ENCODE assay signal across 8 mouse cellular contexts in genomic region chr11:115358468-115358867, GRCm38 (mm10). TPM values are rescaled to one million over a fixed set of nuclear protein-coding genes. Genes with fewer than 3 reads are reported as not detected.
DNase-seq lines count a peak whose midpoint lies in the region; ATAC-seq and TF ChIP-seq lines count a peak whose summit lies in the region.

No protein-coding gene starts in this region.

- TF ChIP-seq CTCF in heart, adult 2 months (IDR thresholded peaks at IDR 0.05), result peak; percentile 84

- no peak overlapping the region for H3K4me3 ChIP-seq in heart, adult 2 months
- H3K4me3 ChIP-seq in forebrain, embryonic 15.5 days, result no peak overlapping the region
- H3K4me3 ChIP-seq in hindbrain, embryonic 14.5 days (replicated peaks; ENCODE audit: low read length), result no peak overlapping the region
- no peak overlapping the region for H3K4me3 ChIP-seq in midbrain, embryonic 16.5 days (ENCODE audit: low read depth, low read length)

- TF ChIP-seq EP300 in heart, adult 2 months (IDR thresholded peaks at IDR 0.05; ENCODE audit: insufficient read depth, low read depth, low read length), result no peak

- H3K4me1 ChIP-seq in heart, adult 2 months (ENCODE audit: control insufficient read depth, insufficient read depth, low read length), result no peaks in the 10 kb centered on the region; the same call in 1 of the 2 replicates
- peaks cover 11% of the 10 kb centered on the region for H3K4me1 ChIP-seq in forebrain, embryonic 15.5 days
- peaks cover 12% of the 10 kb centered on the region; the same call in 1 of the 2 replicates for H3K4me1 ChIP-seq in hindbrain, embryonic 14.5 days (replicated peaks; ENCODE audit: control insufficient read depth, insufficient read depth, low read length)
- H3K4me1 ChIP-seq in midbrain, embryonic 16.5 days (ENCODE audit: control insufficient read depth, insufficient read depth, low read length), result peaks cover 4% of the 10 kb centered on the region

- no peaks in the 10 kb centered on the region for H3K36me3 ChIP-seq in heart, adult 2 months (ENCODE audit: control insufficient read depth, insufficient read depth, low read length)
- 0 out of 2 replicates have a peak, but pooled peaks cover 6% of the 10 kb centered on the region for H3K36me3 ChIP-seq in forebrain, embryonic 15.5 days
- peaks cover 23% of the 10 kb centered on the region for H3K36me3 ChIP-seq in hindbrain, embryonic 14.5 days (replicated peaks; ENCODE audit: control insufficient read depth, insufficient read depth)
- H3K36me3 ChIP-seq in midbrain, embryonic 16.5 days (ENCODE audit: control insufficient read depth, insufficient read depth, low read length), result no peaks in the 10 kb centered on the region; the same call in 1 of the 2 replicates
- H3K36me3 ChIP-seq in splenic B cell, adult 2 months (ENCODE audit: control insufficient read depth, insufficient read depth, low read length, poor library complexity, severe bottlenecking), result no peaks in the 10 kb centered on the region

- ATAC-seq in forebrain, embryonic 15.5 days (replicated peaks), result peak; percentile 39; the same call in 1 of the 2 replicates
- peak; percentile 41; the same call in 1 of the 2 replicates for ATAC-seq in hindbrain, embryonic 14.5 days (ENCODE audit: low FRiP score)
- ATAC-seq in midbrain, embryonic 16.5 days, result peak; percentile 41; the same call in 1 of the 2 replicates

- no peaks in the 10 kb centered on the region for H3K9me3 ChIP-seq in forebrain, embryonic 15.5 days
- H3K9me3 ChIP-seq in hindbrain, embryonic 14.5 days (ENCODE audit: control insufficient read depth, low read length), result no peaks in the 10 kb centered on the region
- no peaks in the 10 kb centered on the region for H3K9me3 ChIP-seq in midbrain, embryonic 16.5 days (replicated peaks; ENCODE audit: control insufficient read depth, low read length, poor library complexity, severe bottlenecking)

- H3K27ac ChIP-seq in heart, adult 2 months, result no peak overlapping the region
- no peak overlapping the region for H3K27ac ChIP-seq in forebrain, embryonic 15.5 days (replicated peaks)
- H3K27ac ChIP-seq in hindbrain, embryonic 14.5 days, result peak overlapping the region; percentile 54; the same call in 1 of the 2 replicates
- H3K27ac ChIP-seq in midbrain, embryonic 16.5 days (ENCODE audit: low read length), result peak overlapping the region; percentile 39; the same call in 1 of the 2 replicates

- no peaks in the 10 kb centered on the region for H3K27me3 ChIP-seq in heart, adult 2 months (ENCODE audit: control insufficient read depth, insufficient read depth, low read length)
- H3K27me3 ChIP-seq in forebrain, embryonic 15.5 days, result no peaks in the 10 kb centered on the region
- no peaks in the 10 kb centered on the region for H3K27me3 ChIP-seq in hindbrain, embryonic 14.5 days (ENCODE audit: control insufficient read depth, insufficient read depth, low read length)
- H3K27me3 ChIP-seq in midbrain, embryonic 16.5 days (ENCODE audit: control insufficient read depth, insufficient read depth, low read depth, low read length), result no peaks in the 10 kb centered on the region
- no peaks in the 10 kb centered on the region for H3K27me3 ChIP-seq in splenic B cell, adult 2 months (ENCODE audit: control insufficient read depth, insufficient read depth, low read length, poor library complexity, severe bottlenecking)

- no peak overlapping the region for H3K9ac ChIP-seq in heart, adult 2 months (ENCODE audit: low read depth, low read length)
- H3K9ac ChIP-seq in forebrain, embryonic 15.5 days (replicated peaks), result no peak overlapping the region
- peak overlapping the region; percentile 14; the same call in 1 of the 2 replicates for H3K9ac ChIP-seq in hindbrain, embryonic 14.5 days
- peak overlapping the region; percentile 50 for H3K9ac ChIP-seq in midbrain, embryonic 16.5 days (ENCODE audit: low read depth, low read length)

- WGBS in heart, adult 2 months, result 6% methylated on average over 5 of the region's 5 CpGs
- 11% methylated on average over 5 of the region's 5 CpGs for WGBS in forebrain, embryonic 15.5 days
- 17% methylated on average over 5 of the region's 5 CpGs for WGBS in hindbrain, embryonic 14.5 days
- WGBS in midbrain, embryonic 16.5 days, result 23% methylated on average over 5 of the region's 5 CpGs

- DNase-seq in heart, adult 2 months, result peak; percentile 66 to 79
- DNase-seq in heart, postnatal 25 days (ENCODE audit: low spot score), result no peak
- peak; percentile 32 for DNase-seq in c-Kit-positive CD71-positive TER-119-negative erythroid progenitor cells, embryonic 14.5 days (ENCODE audit: low read depth)
- peak; percentile 81 for DNase-seq in hindbrain, embryonic 14.5 days (ENCODE audit: low spot score)
- DNase-seq in left cerebral cortex, postnatal 25 days (ENCODE audit: low spot score in 2 of 2), result peak; percentile 66 to 72
- peak; percentile 82 for DNase-seq in splenic B cell, adult 2 months (ENCODE audit: low read depth, low spot score)

- no peaks in the 10 kb centered on the region for H3K79me2 ChIP-seq in heart, adult 2 months (replicated peaks; ENCODE audit: control insufficient read depth, insufficient read depth, low read length)

- no peak for TF ChIP-seq POLR2A in heart, adult 2 months (IDR thresholded peaks at IDR 0.05; ENCODE audit: insufficient read depth, low read depth, low read length)

- no peak overlapping the region for H3K4me2 ChIP-seq in forebrain, embryonic 15.5 days (replicated peaks)
- H3K4me2 ChIP-seq in hindbrain, embryonic 14.5 days (replicated peaks), result no peak overlapping the region
- no peak overlapping the region for H3K4me2 ChIP-seq in midbrain, embryonic 16.5 days (ENCODE audit: low read length)

- intact Hi-C loops in heart, adult 2 months (cut with DNase I), result loop anchor here (1.0 to 5.0 kb wide), 3 partner anchors 44 to 116 kb away; partner anchors contain the start of gene Mrpl58
- intact Hi-C loops in heart, postnatal 25 days (cut with DNase I), result loop anchor here (1.0 to 5.0 kb wide), 3 partner anchors 54 to 115 kb away; no protein-coding TSS in a partner anchor
- intact Hi-C loops in left cerebral cortex, postnatal 25 days (cut with DNase I), result loop anchor here (1.0 to 5.0 kb wide), 2 partner anchors 54 to 117 kb away; partner anchors contain the start of gene Armc7

RNA-seq across cellular contexts. Expression of gene Hid1, which starts 9.1 kb away (rescaled TPM):
- total RNA-seq in heart, adult 2 months (2021), result 1 to 10 TPM; 3.0 to 5.1 TPM
- polyA plus RNA-seq in heart, adult 2 months (2012; rRNA removed), result 6.1 and 7.3 TPM in 2 replicates
- total RNA-seq in heart, postnatal 25 days (2021), result 1 to 10 TPM; 4.2 to 5.4 TPM
- 48.9 and 50.3 TPM in 2 replicates for polyA plus RNA-seq in forebrain, embryonic 15.5 days (2015; fragmentation: Nextera tagmentation; extraction: Ambion mirVana)
- polyA plus RNA-seq in hindbrain, embryonic 14.5 days (2014; fragmentation: Nextera tagmentation; extraction: Ambion mirVana), result 44.5 and 50.2 TPM in 2 replicates
- total RNA-seq in left cerebral cortex, postnatal 25 days (2021), result 100 to 1,000 TPM; 108 to 111 TPM
- polyA plus RNA-seq in midbrain, embryonic 16.5 days (2015; fragmentation: Nextera tagmentation; extraction: Ambion mirVana), result 68.6 and 75.2 TPM in 2 replicates

RNA-seq across cellular contexts. Expression of gene Cdr2l, which starts 23.2 kb away (rescaled TPM):
- 1 to 10 TPM; 4.5 TPM for total RNA-seq in heart, adult 2 months (2021)
- polyA plus RNA-seq in heart, adult 2 months (2012; rRNA removed), result 6.2 and 6.7 TPM in 2 replicates
- total RNA-seq in heart, postnatal 25 days (2021), result 1 to 10 TPM; 5.5 to 6.6 TPM
- polyA plus RNA-seq in forebrain, embryonic 15.5 days (2015; fragmentation: Nextera tagmentation; extraction: Ambion mirVana), result 20.9 and 21.2 TPM in 2 replicates
- polyA plus RNA-seq in hindbrain, embryonic 14.5 days (2014; fragmentation: Nextera tagmentation; extraction: Ambion mirVana), result 25.7 and 28.5 TPM in 2 replicates
- 10 to 100 TPM; 19.8 to 20.9 TPM for total RNA-seq in left cerebral cortex, postnatal 25 days (2021)
- 18.5 and 21.6 TPM in 2 replicates for polyA plus RNA-seq in midbrain, embryonic 16.5 days (2015; fragmentation: Nextera tagmentation; extraction: Ambion mirVana)

RNA-seq across cellular contexts. Expression of gene Otop3, which starts 23.9 kb away (rescaled TPM):
- total RNA-seq in heart, adult 2 months (2021), result not detected
- not detected in 2 replicates for polyA plus RNA-seq in heart, adult 2 months (2012; rRNA removed)
- total RNA-seq in heart, postnatal 25 days (2021), result not detected
- polyA plus RNA-seq in forebrain, embryonic 15.5 days (2015; fragmentation: Nextera tagmentation; extraction: Ambion mirVana), result 0.10 and 0.25 TPM in 2 replicates
- polyA plus RNA-seq in hindbrain, embryonic 14.5 days (2014; fragmentation: Nextera tagmentation; extraction: Ambion mirVana), result 1.8 and 1.9 TPM in 2 replicates
- total RNA-seq in left cerebral cortex, postnatal 25 days (2021), result under 1 TPM in 1 of 2 experiments, not detected in 1; 0.14 TPM
- polyA plus RNA-seq in midbrain, embryonic 16.5 days (2015; fragmentation: Nextera tagmentation; extraction: Ambion mirVana), result 0.78 and 0.80 TPM in 2 replicates

RNA-seq across cellular contexts. Expression of gene Ush1g, which starts 36.6 kb away (rescaled TPM):
- total RNA-seq in heart, adult 2 months (2021), result under 1 TPM in 1 of 2 experiments, not detected in 1; 0.07 TPM
- polyA plus RNA-seq in heart, adult 2 months (2012; rRNA removed), result 0.10 and 0.18 TPM in 2 replicates
- total RNA-seq in heart, postnatal 25 days (2021), result under 1 TPM in 1 of 2 experiments, not detected in 1; 0.20 TPM
- 0.05 TPM in 1 of 2 replicates, not detected in the other for polyA plus RNA-seq in forebrain, embryonic 15.5 days (2015; fragmentation: Nextera tagmentation; extraction: Ambion mirVana)
- polyA plus RNA-seq in hindbrain, embryonic 14.5 days (2014; fragmentation: Nextera tagmentation; extraction: Ambion mirVana), result 0.15 TPM in 1 of 2 replicates, not detected in the other
- under 1 TPM; 0.18 to 0.28 TPM for total RNA-seq in left cerebral cortex, postnatal 25 days (2021)
- 0.10 and 0.20 TPM in 2 replicates for polyA plus RNA-seq in midbrain, embryonic 16.5 days (2015; fragmentation: Nextera tagmentation; extraction: Ambion mirVana)

RNA-seq across cellular contexts. Expression of gene Mrpl58, which starts 45.1 kb away (rescaled TPM):
- total RNA-seq in heart, adult 2 months (2021), result 100 to 1,000 TPM; 144 to 159 TPM
- 82.7 and 104 TPM in 2 replicates for polyA plus RNA-seq in heart, adult 2 months (2012; rRNA removed)
- 100 to 1,000 TPM; 143 to 145 TPM for total RNA-seq in heart, postnatal 25 days (2021)
- polyA plus RNA-seq in forebrain, embryonic 15.5 days (2015; fragmentation: Nextera tagmentation; extraction: Ambion mirVana), result 178 and 192 TPM in 2 replicates
- 196 and 222 TPM in 2 replicates for polyA plus RNA-seq in hindbrain, embryonic 14.5 days (2014; fragmentation: Nextera tagmentation; extraction: Ambion mirVana)
- 100 to 1,000 TPM; 107 to 109 TPM for total RNA-seq in left cerebral cortex, postnatal 25 days (2021)
- polyA plus RNA-seq in midbrain, embryonic 16.5 days (2015; fragmentation: Nextera tagmentation; extraction: Ambion mirVana), result 173 and 180 TPM in 2 replicates

Comparison
In these comparisons a context has a peak if more than half of its experiments do, and no peak if none do; other contexts are left out.
1. H3K27ac ChIP-seq: peak in hindbrain, embryonic 14.5 days (single experiment) and midbrain, embryonic 16.5 days (single experiment); none in heart, adult 2 months (single experiment) and forebrain, embryonic 15.5 days (single experiment).
2. H3K9ac ChIP-seq: peak in hindbrain, embryonic 14.5 days (single experiment) and midbrain, embryonic 16.5 days (single experiment); none in heart, adult 2 months (single experiment) and forebrain, embryonic 15.5 days (single experiment).
3. Peak in every context shown above with its lines, with median percentiles within 50 percentile points of each other: ATAC-seq.